Mouse (Mus musculus): ENCODE measurements at regions not wholly inside any gene's neighbourhood (a gene's known extent, or its start where the extent isn't known, plus 50 kb on each side); places are given as distances from the start of the nearest gene placed in this dataset.

DNA sequence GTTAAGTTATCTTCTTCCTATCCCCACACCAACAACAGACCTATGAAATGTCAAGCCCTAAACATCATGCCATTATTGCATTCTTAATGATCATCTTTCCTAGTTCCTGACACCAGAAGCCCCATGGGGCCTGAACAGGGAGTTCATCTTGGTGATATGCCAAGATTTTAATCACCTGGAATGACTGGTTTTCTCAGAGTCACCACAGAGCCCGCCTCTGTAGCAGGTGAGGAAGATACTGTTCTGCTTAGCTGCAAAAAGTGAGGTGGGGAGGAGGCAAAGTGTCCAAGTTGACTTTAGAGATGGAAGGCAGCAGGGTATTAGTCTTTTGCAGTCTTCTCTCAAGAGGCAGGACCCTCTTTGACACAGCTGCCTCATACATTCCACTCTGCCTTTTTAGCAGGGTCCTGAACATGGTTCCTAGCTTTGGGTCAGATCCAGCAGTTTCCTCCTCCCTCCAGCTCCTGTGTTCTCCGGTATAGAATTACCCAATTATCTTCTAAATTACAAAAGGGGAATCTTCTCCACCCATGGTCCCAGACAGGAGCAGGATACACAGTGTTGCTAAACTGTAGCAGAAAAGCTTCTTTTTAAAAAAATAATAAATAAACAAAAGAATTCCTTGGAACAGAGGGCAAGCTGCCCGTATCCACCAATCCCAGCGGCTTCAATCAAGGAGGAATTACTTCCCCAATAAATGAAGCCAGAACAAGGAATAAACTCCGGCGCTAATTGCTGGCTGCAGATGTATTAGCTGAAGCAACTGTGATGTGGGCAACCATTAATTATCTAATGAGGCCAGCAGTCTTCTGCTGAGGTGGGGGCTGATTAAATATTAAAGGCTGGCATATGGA lies 896.8 kb downstream of the Tmem114 start:
- DNase-seq (ENCODE audit: extremely low spot score in 1 of 2, low spot score in 1 of 2): no peak

DNA sequence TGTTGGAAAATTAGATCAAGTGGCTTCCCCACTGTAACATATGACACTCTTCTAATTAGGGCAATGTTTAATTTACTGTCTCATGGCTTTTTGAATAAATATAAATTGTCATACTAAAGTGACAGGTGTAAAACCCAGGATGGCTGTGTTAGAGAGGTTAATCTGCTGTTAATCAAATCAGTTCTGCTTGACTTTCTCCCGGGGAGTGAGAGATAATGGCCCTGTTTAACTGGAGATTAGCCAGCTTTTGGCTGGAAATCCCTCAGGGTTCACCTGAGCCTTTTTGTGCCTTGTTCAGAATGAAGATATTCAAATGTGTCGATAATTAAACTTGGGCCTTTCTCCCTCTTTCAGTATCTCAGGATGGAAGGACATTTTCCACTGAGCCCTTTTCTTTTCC lies 906.2 kb downstream of the Tmem114 start:
- no peak for DNase-seq (ENCODE audit: extremely low spot score in 1 of 2, low spot score in 1 of 2)
